Mouse (Mus musculus) thymus, adult 2 months (tissue): ENCODE data around the gene Dut. TPM values are rescaled to one million over a fixed set of nuclear protein-coding genes. Genes with fewer than 3 reads are reported as not detected.

Source experiments
- DNase-seq: peaks from one replicate; pipeline ENCODE4 v3.0.0; 2021
- H3K27ac ChIP-seq: fragments of 200-500 bp; 2 replicates; pipeline ENCODE4 v1.5.1; 2012; ENCODE audit warnings: low read length, control low read depth; ENCODE audit not compliant: control insufficient read depth, insufficient read depth
- H3K27me3 ChIP-seq: fragments of 200-500 bp; 2 replicates; pipeline ENCODE4 v1.6.1; 2012; ENCODE audit warnings: mild to moderate bottlenecking, low read length, moderate library complexity, mixed read lengths; ENCODE audit not compliant: control insufficient read depth, insufficient read depth
- H3K36me3 ChIP-seq: fragments of 200-500 bp; 2 replicates; pipeline ENCODE4 v1.6.1; 2012; ENCODE audit warnings: mild to moderate bottlenecking, low read length, moderate library complexity; ENCODE audit not compliant: control insufficient read depth, insufficient read depth
- H3K4me1 ChIP-seq: fragments of 200-500 bp; replicated peaks from 2 replicates; pipeline ENCODE4 v1.6.1; 2012; ENCODE audit warnings: low read length; ENCODE audit not compliant: control insufficient read depth, insufficient read depth
- H3K4me3 ChIP-seq: fragments of 200-500 bp; 2 replicates; pipeline ENCODE4 v1.5.1; 2012; ENCODE audit warnings: mild to moderate bottlenecking, low read length, control low read depth, moderate library complexity; ENCODE audit not compliant: control insufficient read depth, insufficient read depth
- CTCF ChIP-seq: fragments of 200-500 bp; IDR thresholded peaks from 2 replicates; pipeline ENCODE4 v1.5.1; 2012; ENCODE audit warnings: mild to moderate bottlenecking, control low read depth, low read length, moderate library complexity, borderline replicate concordance; ENCODE audit not compliant: control insufficient read depth, poor library complexity, insufficient read depth; ENCODE audit errors: extremely low read depth
- POLR2A ChIP-seq: fragments of 200-500 bp; IDR thresholded peaks from 2 replicates; pipeline ENCODE4 v1.6.1; 2012; ENCODE audit warnings: mild to moderate bottlenecking, low read length, control low read depth, moderate library complexity; ENCODE audit not compliant: control insufficient read depth, poor library complexity, insufficient read depth; ENCODE audit errors: extremely low read depth
- WGBS: fragments of 180-500 bp; shearing (Covaris S2); methylation state at CpG from one replicate; pipeline ENCODE4 v1.1.7; 2018; 5-methylcytosine and 5-hydroxymethylcytosine counted together
- polyA plus RNA-seq: library from polyadenylated mRNA; depleted of rRNA; stranded (reverse); fragments of >200 nt; gene quantifications from 2 replicates; pipeline ENCODE4 v1.2.3, GENCODE M21; 2012

Dut gene
- polyA plus RNA-seq, 1 experiment, result 78.6 TPM

- H3K27me3 ChIP-seq, result no peaks in the 10 kb centered on the region
- WGBS, result 99% methylated on average over 3 of the region's 3 CpGs
- peaks cover 4% of the 10 kb centered on the region; the same call in 1 of the 2 replicates for H3K4me1 ChIP-seq
- no peak overlapping the region for H3K4me3 ChIP-seq
- no peak overlapping the region for H3K27ac ChIP-seq
- DNase-seq, result no peak
- no peak for TF ChIP-seq POLR2A
- TF ChIP-seq CTCF, result no peak
- no peaks in the 10 kb centered on the region for H3K36me3 ChIP-seq
Observed at GRCm38 (mm10) chr2:125295526-125295925, 48.5 kb downstream of the Dut start.

- H3K4me1 ChIP-seq, result peaks cover 4% of the 10 kb centered on the region; the same call in 1 of the 2 replicates
- DNase-seq, result no peak
- TF ChIP-seq POLR2A (no peak), CTCF (no peak)
- no peaks in the 10 kb centered on the region for H3K36me3 ChIP-seq
- 94% methylated on average over 1 of the region's 1 CpGs for WGBS
- H3K4me3 ChIP-seq, result no peak overlapping the region
- no peak overlapping the region for H3K27ac ChIP-seq
- no peaks in the 10 kb centered on the region for H3K27me3 ChIP-seq
Observed at GRCm38 (mm10) chr2:125298841-125299240, 51.9 kb downstream of the Dut start.

GRCm38 (mm10) chr2:125301877-125302624 lies 55.1 kb downstream of the Dut start:
- DNase-seq, result no peak
- no peak for TF ChIP-seq CTCF
- TF ChIP-seq POLR2A, result no peak
- Histone ChIP-seq H3K4me1 (peaks cover 4% of the 10 kb centered on the region; the same call in 1 of the 2 replicates), H3K4me3 (no peak overlapping the region), H3K27me3 (no peaks in the 10 kb centered on the region), H3K36me3 (no peaks in the 10 kb centered on the region), H3K27ac (no peak overlapping the region)
- WGBS, result 91% methylated on average over 9 of the region's 9 CpGs

- WGBS, result 93% methylated on average over 8 of the region's 8 CpGs
- Histone ChIP-seq H3K27ac (no peak overlapping the region), H3K4me1 (peaks cover 4% of the 10 kb centered on the region; the same call in 1 of the 2 replicates), H3K4me3 (no peak overlapping the region), H3K27me3 (no peaks in the 10 kb centered on the region), H3K36me3 (no peaks in the 10 kb centered on the region)
- DNase-seq, result no peak
- no peak for TF ChIP-seq CTCF
- no peak for TF ChIP-seq POLR2A
Observed at GRCm38 (mm10) chr2:125302625-125302924, 55.6 kb downstream of the Dut start.

GRCm38 (mm10) chr2:125303764-125304384 lies 56.9 kb downstream of the Dut start:
- no peaks in the 10 kb centered on the region for H3K27me3 ChIP-seq
- no peak overlapping the region for H3K27ac ChIP-seq
- no peaks in the 10 kb centered on the region for H3K36me3 ChIP-seq
- 83% methylated on average over 5 of the region's 5 CpGs for WGBS
- H3K4me3 ChIP-seq, result no peak overlapping the region
- DNase-seq, result peak; percentile 7
- no peak for TF ChIP-seq POLR2A
- no peak for TF ChIP-seq CTCF
- no peaks in the 10 kb centered on the region for H3K4me1 ChIP-seq

GRCm38 (mm10) chr2:125304746-125305145 lies 57.8 kb downstream of the Dut start:
- Histone ChIP-seq H3K27ac (no peak overlapping the region), H3K36me3 (no peaks in the 10 kb centered on the region), H3K4me1 (no peaks in the 10 kb centered on the region), H3K27me3 (no peaks in the 10 kb centered on the region), H3K4me3 (no peak overlapping the region)
- WGBS, result 94% methylated on average over 3 of the region's 3 CpGs
- no peak for DNase-seq
- no peak for TF ChIP-seq POLR2A
- no peak for TF ChIP-seq CTCF
